Mouse (Mus musculus): ENCODE measurements around the gene Pip4k2a.

DNA sequence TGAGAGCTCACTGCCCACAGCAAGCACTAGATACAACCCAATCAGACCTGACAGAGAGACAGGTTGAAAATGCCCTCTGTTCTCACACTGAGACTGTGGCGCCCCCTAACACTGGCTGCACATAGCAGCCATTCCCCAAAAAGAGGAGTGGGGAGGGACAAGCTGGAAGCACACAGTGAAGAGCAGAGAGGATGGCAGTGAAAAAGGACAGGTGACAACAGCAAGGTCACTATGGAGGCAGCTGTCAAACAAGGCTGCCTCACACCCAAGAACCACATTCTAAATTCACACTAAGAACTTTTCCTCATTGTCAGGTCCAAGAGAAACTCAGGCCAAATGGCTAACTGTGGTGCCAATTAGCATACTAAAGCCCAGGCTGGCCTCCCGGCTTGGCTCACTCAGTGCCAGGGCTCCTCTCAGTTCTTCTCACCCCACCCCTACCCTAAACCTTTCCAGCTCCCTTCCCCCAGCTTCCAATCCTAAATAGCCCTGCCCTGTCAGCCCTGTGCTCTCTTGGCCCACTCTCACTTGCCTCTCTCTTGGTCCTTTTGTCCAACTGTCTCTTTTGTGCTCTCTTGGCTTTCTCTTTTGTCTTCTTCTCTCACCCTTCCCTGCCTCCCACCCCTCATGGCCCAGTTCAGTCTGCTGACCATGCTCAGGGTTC lies 91.4 kb downstream of the Pip4k2a start:
- TF ChIP-seq POLR2A (IDR thresholded peaks at IDR 0.05; ENCODE audit: borderline replicate concordance, insufficient read depth, low read length) (no peak), CTCF (IDR thresholded peaks at IDR 0.05; ENCODE audit: borderline replicate concordance, insufficient read depth, low read depth, low read length) (no peak)
